Mouse (Mus musculus): ENCODE results near the gene Bbox1.

Gene Bbox1

DNA sequence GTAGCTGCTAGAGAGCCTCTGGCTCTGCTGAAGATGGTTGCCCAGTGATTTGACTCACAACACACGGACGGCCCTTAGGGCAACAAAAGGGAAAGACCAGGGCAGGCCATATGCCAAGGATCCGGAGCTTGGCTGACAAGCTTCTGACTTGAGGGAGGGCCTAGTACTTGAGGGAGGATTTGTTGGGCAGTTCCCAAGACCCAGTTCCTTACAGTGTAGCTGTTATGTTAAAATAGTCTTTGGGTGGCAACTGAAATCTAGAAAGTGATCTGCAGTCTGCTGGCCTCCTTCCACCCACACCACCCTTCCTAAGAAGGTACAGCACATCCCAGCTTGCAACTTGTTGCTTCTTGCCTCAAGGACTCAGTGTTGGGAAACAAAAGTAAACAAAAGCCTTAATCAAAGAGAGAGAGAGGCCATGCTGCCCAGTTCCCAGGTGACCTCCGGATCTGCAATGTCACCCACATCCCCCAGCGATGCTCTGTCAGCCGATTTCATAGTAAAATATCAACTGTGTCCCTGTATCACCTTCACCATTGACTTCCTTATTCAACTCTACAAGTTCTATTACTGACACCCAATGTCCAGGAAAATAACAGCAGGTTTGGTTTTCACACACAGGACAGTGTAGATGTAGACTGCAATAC, at the start of gene Bbox1:
Bbox1 (minus strand) TSS at position 52 of the 647 bp plus-strand sequence.
- DNase-seq: no peak

GRCm38 (mm10) chr2:110363855-110364254, 49.5 kb upstream of the Bbox1 start:
- DNase-seq: no peak

DNA sequence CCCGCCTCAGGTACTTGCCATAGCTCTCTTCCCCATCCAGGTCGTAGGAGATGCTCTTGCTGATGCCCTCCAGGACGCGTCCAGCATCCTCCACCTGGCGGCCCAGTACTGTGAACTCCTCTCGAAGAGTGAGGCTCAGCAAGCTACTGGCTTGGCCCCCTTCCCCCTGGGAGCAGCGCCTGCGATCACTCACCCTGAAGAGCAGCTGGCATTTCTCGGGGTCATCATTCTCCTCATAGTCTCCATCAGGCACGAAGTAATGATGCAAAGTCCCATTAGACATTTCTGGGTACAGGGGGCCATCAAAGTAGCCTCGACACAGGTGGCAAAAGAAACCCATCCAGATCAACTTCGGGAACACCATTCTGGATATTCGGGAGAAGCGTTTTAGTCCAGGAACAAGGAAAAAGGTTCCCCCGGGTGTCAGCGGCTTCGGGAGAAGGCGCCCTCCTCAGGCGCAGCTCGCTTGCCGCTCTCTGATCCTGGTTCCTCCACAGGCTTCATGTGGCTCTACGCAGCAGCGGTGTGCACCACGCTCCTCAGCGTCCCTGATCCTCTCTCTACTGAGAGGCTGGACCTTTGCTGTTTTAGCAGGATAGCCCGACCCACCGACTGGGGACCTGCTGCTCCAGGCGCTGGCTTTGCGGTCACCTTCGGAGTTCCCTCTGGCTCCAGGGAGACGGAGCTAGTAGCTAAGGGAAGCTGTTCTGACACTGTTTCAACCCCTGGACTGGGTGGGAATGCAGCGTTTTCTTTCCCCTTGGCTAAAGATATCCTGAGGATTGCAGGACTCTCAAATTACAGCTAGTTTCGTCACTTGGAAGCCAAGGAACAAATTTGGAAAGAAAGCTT, 48.3 kb upstream of the Bbox1 start, which contains the start of gene Fibin:
Fibin (minus strand) TSS at position 752 of the 852 bp plus-strand sequence.
- no peak for DNase-seq

DNA sequence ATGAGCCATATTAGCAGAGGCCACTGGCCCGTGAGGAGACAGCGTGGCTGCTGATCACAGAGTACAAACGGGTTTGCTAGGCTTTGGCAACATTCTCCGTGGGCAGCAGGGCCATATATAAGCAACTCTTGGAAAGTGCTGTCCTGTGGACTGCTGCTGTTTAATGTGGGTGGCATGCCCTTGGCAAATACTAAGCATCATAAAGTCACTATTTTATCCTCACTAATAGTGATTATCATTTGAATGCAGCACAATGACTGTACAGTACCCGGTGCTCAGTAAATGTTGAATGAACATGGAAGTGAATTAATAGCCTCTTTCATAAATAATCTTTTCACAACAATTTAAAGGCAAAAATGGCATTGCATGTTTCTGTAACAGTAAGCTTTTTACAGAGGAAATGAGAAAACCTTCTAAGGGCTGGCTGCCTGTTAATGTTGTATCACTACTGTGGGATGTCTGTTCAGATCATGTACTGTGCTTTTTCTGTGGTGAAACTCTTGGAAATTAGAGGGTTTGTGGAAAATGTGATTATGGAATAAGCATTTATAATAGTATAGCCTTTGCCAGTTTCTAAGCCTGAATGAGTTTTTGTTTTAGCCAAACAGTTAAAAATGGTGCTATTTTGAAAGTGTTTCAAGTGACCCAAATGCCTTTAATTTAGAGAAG, 39.1 kb upstream of the Bbox1 start:
- DNase-seq: no peak

DNA sequence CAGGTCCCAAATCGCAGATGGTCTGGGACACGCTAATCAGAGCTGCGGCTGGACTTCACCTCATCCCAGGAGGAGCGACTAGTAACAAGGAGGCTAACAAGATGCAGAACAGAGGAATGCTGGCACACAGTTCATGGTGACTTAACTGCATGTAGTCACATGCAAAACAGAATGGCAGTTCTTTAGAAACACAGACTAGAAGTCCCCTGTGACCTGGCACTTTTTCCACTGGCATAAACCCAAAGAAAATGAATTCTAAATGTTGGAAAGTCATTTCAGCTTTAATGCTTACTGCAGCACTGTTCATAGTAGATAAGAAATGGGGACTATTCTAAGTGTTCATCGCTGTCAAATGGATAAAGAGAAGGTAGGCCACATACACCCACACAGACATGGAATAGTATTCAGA, 37.5 kb upstream of the Bbox1 start:
- DNase-seq: no peak

- no peak for DNase-seq
These were observed 37.0 kb upstream of the Bbox1 start for GRCm38 (mm10) chr2:110351406-110351805.

GRCm38 (mm10) chr2:110328953-110329352, 14.6 kb upstream of the Bbox1 start:
- no peak for DNase-seq

DNA sequence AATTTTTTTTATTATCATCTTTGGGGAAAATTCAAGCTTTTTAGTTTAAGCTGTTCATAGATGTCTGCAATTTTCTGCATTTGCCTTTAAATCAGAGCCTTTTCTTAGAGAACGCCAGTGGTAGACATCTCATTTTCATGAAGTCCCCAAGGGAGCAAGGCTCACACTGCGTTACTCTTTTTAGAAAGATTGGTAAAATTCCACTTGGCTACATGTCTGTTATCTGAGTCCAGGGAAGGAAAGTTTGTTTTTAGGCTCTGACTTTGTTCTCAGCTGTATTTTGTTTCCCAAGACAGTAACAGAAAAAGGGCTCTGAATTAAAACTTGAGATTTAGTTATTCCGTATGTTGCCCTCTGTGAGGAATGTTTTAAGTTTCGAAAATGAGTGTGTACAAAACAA, 5.6 kb upstream of the Bbox1 start:
- DNase-seq: no peak

- no peak for DNase-seq
These were observed 4.9 kb upstream of the Bbox1 start for GRCm38 (mm10) chr2:110319266-110319665.

DNA sequence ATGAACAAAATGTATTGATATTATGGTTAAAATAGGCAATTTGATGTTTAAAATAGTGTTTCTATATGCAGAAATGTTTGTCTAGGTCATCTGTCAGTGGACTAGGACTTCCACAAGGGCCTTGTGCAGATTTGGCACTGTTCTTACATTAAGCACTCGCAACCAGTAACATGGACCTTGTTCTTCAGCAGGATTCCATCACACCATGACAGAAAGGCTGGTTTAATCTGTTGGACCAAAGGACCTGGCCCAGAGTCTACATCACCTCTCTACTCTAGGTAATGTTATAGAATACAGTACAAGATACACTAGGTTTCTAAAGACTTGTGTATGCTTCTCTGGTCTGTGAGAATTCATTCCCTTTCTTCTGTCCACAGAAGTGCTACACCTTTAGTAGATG, 4.4 kb upstream of the Bbox1 start:
- DNase-seq: no peak

GRCm38 (mm10) chr2:110316116-110316883, 1.9 kb upstream of the Bbox1 start:
- no peak for DNase-seq

DNA sequence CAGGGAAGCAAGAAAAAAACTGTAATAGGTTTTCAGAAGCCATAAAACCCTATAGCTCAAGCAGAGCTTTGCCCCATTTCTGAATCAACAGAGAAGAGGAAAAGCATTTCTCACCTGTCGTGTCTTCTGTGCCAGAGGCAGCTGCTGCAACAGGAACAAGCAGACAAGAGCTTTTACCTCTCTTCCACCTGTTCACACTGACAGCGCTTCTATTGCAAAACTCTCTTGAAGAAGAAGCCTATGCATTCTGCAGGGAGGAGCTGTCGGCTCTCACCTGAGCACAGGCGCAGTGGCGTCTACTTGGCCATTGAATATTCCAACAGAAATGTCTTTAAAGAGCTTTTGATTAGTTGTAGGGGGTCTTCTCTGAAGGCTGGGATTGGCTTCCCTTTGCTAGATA, 286 bp downstream of the Bbox1 start:
- no peak for DNase-seq

- no peak for DNase-seq
These were observed 995 bp downstream of the Bbox1 start for GRCm38 (mm10) chr2:110313305-110313824.

GRCm38 (mm10) chr2:110305358-110306283, 8.7 kb downstream of the Bbox1 start:
- DNase-seq: no peak

DNA sequence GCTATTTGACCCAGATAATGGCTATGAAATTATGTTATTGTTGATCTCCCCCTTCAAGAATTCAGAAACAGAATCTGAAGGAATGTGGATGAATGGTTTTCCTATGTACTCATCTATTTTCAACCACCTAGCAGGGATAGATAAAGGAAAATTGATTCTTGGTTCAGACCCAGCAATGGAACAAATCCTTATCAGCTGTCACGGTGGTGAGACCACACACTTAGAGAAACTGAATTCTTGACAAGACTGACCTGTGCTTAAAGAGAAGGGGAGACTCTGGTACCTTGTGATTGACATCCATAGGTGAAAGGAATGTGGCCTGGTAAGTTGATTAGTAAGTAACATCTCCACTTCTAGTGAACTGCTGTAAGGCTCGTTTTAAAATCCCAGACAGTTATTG, 12.1 kb downstream of the Bbox1 start:
- DNase-seq: no peak

GRCm38 (mm10) chr2:110301314-110301713, 13.0 kb downstream of the Bbox1 start:
- no peak for DNase-seq

GRCm38 (mm10) chr2:110294927-110295326, 19.4 kb downstream of the Bbox1 start:
- DNase-seq: no peak

GRCm38 (mm10) chr2:110287959-110288358, 26.4 kb downstream of the Bbox1 start:
- no peak for DNase-seq

- no peak for DNase-seq
These were observed 28.4 kb downstream of the Bbox1 start for GRCm38 (mm10) chr2:110285829-110286504.

- no peak for DNase-seq
These were observed 38.9 kb downstream of the Bbox1 start for GRCm38 (mm10) chr2:110275424-110275823.

DNA sequence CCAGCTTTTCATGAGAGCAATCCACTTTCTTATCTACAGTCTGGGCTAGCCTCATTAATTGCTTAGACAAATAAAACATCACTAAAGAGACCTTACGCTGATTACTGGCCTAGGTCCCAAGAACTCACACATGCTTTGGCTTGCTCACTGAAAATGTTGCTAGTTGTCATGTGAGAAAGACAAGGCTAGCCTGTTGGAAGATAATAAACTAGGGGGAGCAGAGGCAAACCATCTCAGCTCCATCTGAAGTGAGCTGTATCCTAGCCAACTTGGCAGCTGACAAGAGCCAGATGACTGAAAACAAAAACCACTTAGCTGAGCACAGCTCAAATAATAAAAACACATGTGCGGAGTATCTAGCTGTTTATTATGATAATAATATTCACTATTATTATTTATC, 40.2 kb downstream of the Bbox1 start:
- no peak for DNase-seq
